Mouse (Mus musculus) skeletal muscle tissue, adult 2 months (tissue): ENCODE measurements at regions not wholly inside any gene's neighbourhood (a gene's known extent, or its start where the extent isn't known, plus 50 kb on each side); places are given as distances from the start of the nearest gene placed in this dataset.

ENCODE experiments used
- DNase-seq: peaks from one replicate; pipeline ENCODE4 v3.0.0-alpha.2; 2012; ENCODE audit warnings: low read depth, low spot score

- DNase-seq = peak; percentile 26
Observed at GRCm38 (mm10) chr10:16996820-16997466, 726.1 kb upstream of the Cited2 start.

- no peak for DNase-seq
Observed at GRCm38 (mm10) chr10:17001320-17001719, 721.7 kb upstream of the Cited2 start.

- DNase-seq = no peak
Observed at GRCm38 (mm10) chr10:17003123-17003849, 719.7 kb upstream of the Cited2 start.

- no peak for DNase-seq
Observed at GRCm38 (mm10) chr10:17008683-17009082, 714.3 kb upstream of the Cited2 start.

DNA sequence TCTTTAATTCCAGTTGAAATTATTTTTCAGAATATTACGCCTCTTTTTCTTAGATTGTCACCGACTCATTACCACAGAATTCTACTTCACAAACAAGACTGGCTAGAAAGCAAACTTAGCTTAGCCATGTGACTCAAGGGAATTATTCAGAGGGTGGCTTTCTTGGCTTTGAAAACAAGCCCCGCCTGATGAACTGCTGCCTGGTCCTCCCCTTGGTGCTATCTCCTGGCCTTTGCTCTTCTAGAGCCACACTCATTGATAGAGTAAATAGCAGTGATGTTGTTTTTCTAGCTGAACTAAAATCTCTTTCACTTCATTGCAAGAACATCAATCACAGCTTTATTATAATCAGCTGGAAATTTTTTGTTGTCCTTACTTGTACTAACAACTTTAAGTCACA is 713.0 kb upstream of the Cited2 start:
- no peak for DNase-seq

- no peak for DNase-seq
Observed at GRCm38 (mm10) chr10:17011876-17012275, 711.1 kb upstream of the Cited2 start.

- DNase-seq = no peak
Observed at GRCm38 (mm10) chr10:17012541-17012975, 710.5 kb upstream of the Cited2 start.

- no peak for DNase-seq
Observed at GRCm38 (mm10) chr10:17014826-17015225, 708.2 kb upstream of the Cited2 start.

GRCm38 (mm10) chr10:17016854-17017253 is 706.2 kb upstream of the Cited2 start:
- DNase-seq = no peak

- no peak for DNase-seq
Observed at GRCm38 (mm10) chr10:17022216-17023158, 700.5 kb upstream of the Cited2 start.

GRCm38 (mm10) chr10:17023571-17024293 is 699.3 kb upstream of the Cited2 start:
- DNase-seq = no peak

- DNase-seq = no peak
Observed at GRCm38 (mm10) chr10:17024294-17024665, 698.7 kb upstream of the Cited2 start.

DNA sequence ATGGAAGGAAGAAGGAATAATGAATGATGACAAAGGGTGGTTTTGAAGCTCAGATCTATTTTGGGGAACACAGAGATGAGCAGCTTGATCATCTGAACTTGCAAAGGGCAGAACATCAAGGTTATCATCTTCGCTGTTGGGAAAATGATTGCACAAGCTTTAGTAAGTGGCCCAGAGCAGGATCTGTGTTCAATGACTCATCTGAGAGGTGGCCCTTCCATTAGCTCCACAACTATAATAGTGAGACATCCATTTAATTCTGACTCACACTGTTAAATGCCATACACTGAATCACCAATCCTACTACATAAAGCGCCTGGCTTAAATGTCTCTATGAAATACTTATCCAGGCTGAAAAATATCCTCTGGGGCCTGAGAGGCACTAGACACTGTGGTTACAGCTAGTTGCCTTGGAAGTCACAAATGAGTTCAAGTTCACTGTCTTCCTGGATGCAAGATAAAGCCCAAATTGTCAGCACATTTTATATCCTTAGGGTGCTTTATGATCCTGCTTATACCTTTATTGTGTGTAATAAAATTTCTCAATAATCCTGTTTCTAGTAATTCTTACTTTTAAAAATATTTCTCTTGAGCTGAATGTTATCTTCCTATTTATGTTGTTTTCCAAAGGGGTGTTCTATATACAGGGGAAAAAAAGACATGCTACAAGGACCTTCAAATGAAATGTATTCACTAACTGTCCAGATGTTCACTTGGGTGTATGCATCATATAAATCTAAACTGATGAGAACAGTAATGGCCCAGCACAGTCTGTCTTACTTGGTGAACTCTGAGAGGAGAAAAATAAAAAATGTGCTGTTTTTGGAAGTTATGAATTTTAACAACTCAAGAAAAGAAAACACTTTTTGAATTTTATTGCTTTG is 687.9 kb upstream of the Cited2 start:
- peak; percentile 10 for DNase-seq

- peak; percentile 20 for DNase-seq
Observed at GRCm38 (mm10) chr10:17038259-17039043, 684.6 kb upstream of the Cited2 start.

GRCm38 (mm10) chr10:17042090-17042489 is 680.9 kb upstream of the Cited2 start:
- no peak for DNase-seq

DNA sequence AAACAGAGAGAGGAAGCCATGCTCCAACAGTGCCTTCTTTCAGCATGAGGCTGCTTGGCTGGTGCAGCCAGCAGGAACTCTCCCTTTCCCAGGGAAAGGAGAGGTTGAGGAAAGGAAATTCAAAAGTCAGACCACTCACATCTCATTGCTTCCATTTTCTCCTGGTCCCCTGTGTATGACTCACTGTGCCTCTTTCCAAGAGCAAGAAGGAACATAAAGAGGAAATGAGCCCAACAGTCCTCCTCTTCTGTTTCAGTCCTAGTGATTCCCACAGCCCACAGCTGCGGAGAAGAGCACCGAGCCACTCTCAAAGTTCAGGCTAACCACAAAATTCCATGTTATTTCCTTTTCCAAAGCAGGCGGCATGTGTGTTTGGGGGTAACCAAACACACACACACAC is 680.0 kb upstream of the Cited2 start:
- no peak for DNase-seq

GRCm38 (mm10) chr10:17046765-17047164 is 676.3 kb upstream of the Cited2 start:
- DNase-seq = no peak

GRCm38 (mm10) chr10:17072906-17073305 is 650.1 kb upstream of the Cited2 start:
- DNase-seq = no peak

- DNase-seq = no peak
Observed at GRCm38 (mm10) chr10:17074013-17074401, 649.0 kb upstream of the Cited2 start.
